In the genomic region with DNA sequence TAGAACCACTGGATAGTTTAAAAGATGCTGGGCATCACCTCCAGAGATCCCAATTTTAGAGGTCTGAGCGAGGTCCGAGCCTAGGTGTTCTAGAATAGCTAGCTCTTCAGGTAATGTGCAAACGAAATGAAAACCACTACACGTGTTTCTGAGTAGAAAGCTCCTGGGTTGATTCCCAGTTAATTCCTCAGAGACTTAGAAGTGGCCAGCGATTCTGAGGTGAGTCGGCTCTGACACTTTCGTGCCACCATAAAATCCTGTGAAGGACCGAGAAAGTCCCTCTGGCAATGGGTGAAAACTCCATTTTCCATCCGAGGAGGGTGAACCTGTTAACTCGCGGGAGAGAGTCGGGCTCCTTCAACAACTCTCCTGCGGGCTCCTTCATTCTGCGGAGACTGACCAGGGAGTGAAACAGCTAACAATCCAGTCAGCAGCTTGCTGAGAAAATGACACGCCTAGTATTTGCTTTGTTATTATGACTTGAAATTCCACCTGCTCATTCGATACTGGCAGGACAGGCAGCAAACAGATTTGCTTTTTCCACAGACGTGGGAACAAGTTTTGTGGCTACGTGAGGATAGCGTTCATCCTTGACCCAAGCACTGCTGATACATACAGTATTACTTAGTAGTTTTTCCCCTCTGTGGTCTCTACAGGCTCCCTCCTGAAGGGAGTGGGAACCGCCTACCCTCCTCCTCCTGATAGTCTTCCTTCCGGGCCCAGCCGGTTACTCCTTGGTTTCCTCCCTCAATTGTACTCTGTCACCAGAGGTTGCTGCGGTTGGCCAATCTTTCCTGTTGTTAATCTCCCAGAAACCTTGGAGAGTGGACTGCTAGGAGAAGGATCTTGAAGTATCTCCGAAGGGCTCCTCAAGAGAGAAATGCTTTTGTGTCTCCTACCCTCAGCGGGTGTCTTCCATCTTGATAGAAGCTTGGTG, we compare ENCODE assay signal across 8 mouse cellular contexts. TPM values are rescaled to one million over a fixed set of nuclear protein-coding genes. Genes with fewer than 3 reads are reported as not detected.
DNase-seq lines count a peak whose midpoint lies in the region; ATAC-seq and TF ChIP-seq lines count a peak whose summit lies in the region.

No protein-coding gene starts in this region.

- peak overlapping the region; percentile 65 for H3K9ac ChIP-seq in heart, embryonic 14.5 days (ENCODE audit: low read length)
- H3K9ac ChIP-seq in limb, embryonic 14.5 days (ENCODE audit: low read depth, low read length, severe bottlenecking): peak overlapping the region; percentile 49; the same call in 1 of the 2 replicates
- peak overlapping the region; percentile 58 for H3K9ac ChIP-seq in midbrain, embryonic 15.5 days

- H3K4me1 ChIP-seq in heart, embryonic 14.5 days (ENCODE audit: control insufficient read depth in 2 of 2, insufficient read depth in 2 of 2, low read length in 2 of 2): peaks cover 2 to 4% of the 10 kb centered on the region in 2 experiments; a peak in 1 of 4 replicates
- peaks cover 4% of the 10 kb centered on the region for H3K4me1 ChIP-seq in limb, embryonic 14.5 days (ENCODE audit: control insufficient read depth, insufficient read depth, low read length)
- peaks cover 15% of the 10 kb centered on the region for H3K4me1 ChIP-seq in midbrain, embryonic 15.5 days

- no peak for ATAC-seq in heart, embryonic 14.5 days (ENCODE audit: insufficient number of reproducible peaks, insufficient read depth, low FRiP score, low read depth)
- ATAC-seq in limb, embryonic 14.5 days (ENCODE audit: low FRiP score, low read depth): no peak
- ATAC-seq in midbrain, embryonic 15.5 days (replicated peaks): no peak

- H3K4me3 ChIP-seq in heart, embryonic 14.5 days (ENCODE audit: control insufficient read depth in 1 of 2, insufficient read depth in 1 of 2, low read depth in 1 of 2, low read length in 2 of 2): peak overlapping the region; percentile 50 to 52; a peak in 3 of 4 replicates
- H3K4me3 ChIP-seq in limb, embryonic 14.5 days (replicated peaks; ENCODE audit: low read length): peak overlapping the region; percentile 46
- peak overlapping the region; percentile 48 for H3K4me3 ChIP-seq in midbrain, embryonic 15.5 days

- peak overlapping the region; percentile 18 to 62; a peak in 3 of 4 replicates for H3K27ac ChIP-seq in heart, embryonic 14.5 days (replicated peaks in 1 of 2; ENCODE audit: control insufficient read depth in 1 of 2, insufficient read depth in 1 of 2, low read depth in 2 of 2, low read length in 2 of 2)
- no peak overlapping the region for H3K27ac ChIP-seq in limb, embryonic 14.5 days (replicated peaks; ENCODE audit: low read depth, low read length)
- no peak overlapping the region for H3K27ac ChIP-seq in midbrain, embryonic 15.5 days

- intact Hi-C loops in gastrocnemius, postnatal 36 days (cut with DNase I): no loop called here

- no peaks in the 10 kb centered on the region for H3K9me3 ChIP-seq in heart, embryonic 14.5 days (ENCODE audit: control insufficient read depth, low read length)
- no peaks in the 10 kb centered on the region for H3K9me3 ChIP-seq in limb, embryonic 14.5 days (ENCODE audit: control insufficient read depth, low read length)
- H3K9me3 ChIP-seq in midbrain, embryonic 15.5 days: no peaks in the 10 kb centered on the region

- no peak for TF ChIP-seq POLR2A in limb, embryonic 14.5 days (IDR thresholded peaks at IDR 0.05; ENCODE audit: borderline replicate concordance, extremely low read depth, insufficient read depth, insufficient read length)

- peaks cover 22% of the 10 kb centered on the region for H3K27me3 ChIP-seq in heart, embryonic 14.5 days (ENCODE audit: control insufficient read depth, insufficient read depth, low read length)
- peaks cover 15% of the 10 kb centered on the region; the same call in 1 of the 2 replicates for H3K27me3 ChIP-seq in limb, embryonic 14.5 days (ENCODE audit: control insufficient read depth, insufficient read depth, low read length)
- peaks cover 5% of the 10 kb centered on the region for H3K27me3 ChIP-seq in midbrain, embryonic 15.5 days (replicated peaks)

- peak; percentile 42 for DNase-seq in thymus, postnatal 14 days
- DNase-seq in thymus, postnatal 10 days (ENCODE audit: low spot score in 2 of 2): no peak
- DNase-seq in limb, embryonic 14.5 days (ENCODE audit: low spot score): no peak
- no peak for DNase-seq in right cerebral cortex, postnatal 36 days (ENCODE audit: low spot score in 2 of 2)
- no peak for DNase-seq in natural killer cell, adult 2 months (ENCODE audit: low spot score in 2 of 2)
- DNase-seq in gastrocnemius, postnatal 36 days: no peak

- H3K4me2 ChIP-seq in heart, embryonic 14.5 days (ENCODE audit: low read length): peak overlapping the region; percentile 79
- H3K4me2 ChIP-seq in limb, embryonic 14.5 days (replicated peaks; ENCODE audit: low read depth, low read length, severe bottlenecking): peak overlapping the region; percentile 68
- H3K4me2 ChIP-seq in midbrain, embryonic 15.5 days: peak overlapping the region; percentile 73

- H3K36me3 ChIP-seq in heart, embryonic 14.5 days (ENCODE audit: control insufficient read depth, insufficient read depth, low read length): no peaks in the 10 kb centered on the region
- no peaks in the 10 kb centered on the region for H3K36me3 ChIP-seq in limb, embryonic 14.5 days (ENCODE audit: control insufficient read depth, insufficient read depth, low read length)
- H3K36me3 ChIP-seq in midbrain, embryonic 15.5 days (replicated peaks): no peaks in the 10 kb centered on the region

- 18% methylated on average over 25 of the region's 25 CpGs for WGBS in heart, embryonic 14.5 days
- 18% methylated on average over 25 of the region's 25 CpGs for WGBS in limb, embryonic 14.5 days
- 20% methylated on average over 25 of the region's 25 CpGs for WGBS in midbrain, embryonic 15.5 days

RNA-seq across cellular contexts. Expression of a gene that starts 7.5 kb away (rescaled TPM):
- polyA plus RNA-seq in heart, embryonic 14.5 days (2014; fragmentation: Nextera tagmentation; extraction: Ambion mirVana): 0.62 and 1.8 TPM in 2 replicates
- 1.6 TPM in 2 replicates for polyA plus RNA-seq in limb, embryonic 14.5 days (2012; rRNA removed)
- polyA plus RNA-seq in limb, embryonic 14.5 days (2014; fragmentation: Nextera tagmentation; extraction: Ambion mirVana): 2.1 and 2.7 TPM in 2 replicates
- 2.0 and 2.8 TPM in 2 replicates for polyA plus RNA-seq in midbrain, embryonic 15.5 days (2015; fragmentation: Nextera tagmentation; extraction: Ambion mirVana)
- under 1 TPM; 0.25 to 0.38 TPM for total RNA-seq in gastrocnemius, postnatal 36 days (2021)

RNA-seq across cellular contexts. Expression of a gene that starts 16.7 kb away (rescaled TPM):
- 4.4 and 6.4 TPM in 2 replicates for polyA plus RNA-seq in heart, embryonic 14.5 days (2014; fragmentation: Nextera tagmentation; extraction: Ambion mirVana)
- 5.4 and 8.0 TPM in 2 replicates for polyA plus RNA-seq in limb, embryonic 14.5 days (2012; rRNA removed)
- 3.2 and 3.5 TPM in 2 replicates for polyA plus RNA-seq in limb, embryonic 14.5 days (2014; fragmentation: Nextera tagmentation; extraction: Ambion mirVana)
- polyA plus RNA-seq in midbrain, embryonic 15.5 days (2015; fragmentation: Nextera tagmentation; extraction: Ambion mirVana): 11.1 and 11.7 TPM in 2 replicates
- 1 to 10 TPM in 1 of 2 experiments, under 1 TPM in 1; 0.79 to 1.1 TPM for total RNA-seq in gastrocnemius, postnatal 36 days (2021)

RNA-seq across cellular contexts. Expression of a gene that starts 19.1 kb away (rescaled TPM):
- 125 and 128 TPM in 2 replicates for polyA plus RNA-seq in heart, embryonic 14.5 days (2014; fragmentation: Nextera tagmentation; extraction: Ambion mirVana)
- polyA plus RNA-seq in limb, embryonic 14.5 days (2012; rRNA removed): 110 and 133 TPM in 2 replicates
- polyA plus RNA-seq in limb, embryonic 14.5 days (2014; fragmentation: Nextera tagmentation; extraction: Ambion mirVana): 164 and 169 TPM in 2 replicates
- polyA plus RNA-seq in midbrain, embryonic 15.5 days (2015; fragmentation: Nextera tagmentation; extraction: Ambion mirVana): 340 and 347 TPM in 2 replicates
- 10 to 100 TPM; 55.9 to 56.4 TPM for total RNA-seq in gastrocnemius, postnatal 36 days (2021)

RNA-seq across cellular contexts. Expression of a gene that starts 29.6 kb away (rescaled TPM):
- polyA plus RNA-seq in heart, embryonic 14.5 days (2014; fragmentation: Nextera tagmentation; extraction: Ambion mirVana): 10.4 and 11.8 TPM in 2 replicates
- polyA plus RNA-seq in limb, embryonic 14.5 days (2012; rRNA removed): 10.8 and 15.6 TPM in 2 replicates
- polyA plus RNA-seq in limb, embryonic 14.5 days (2014; fragmentation: Nextera tagmentation; extraction: Ambion mirVana): 13.5 and 15.5 TPM in 2 replicates
- 48.2 and 54.8 TPM in 2 replicates for polyA plus RNA-seq in midbrain, embryonic 15.5 days (2015; fragmentation: Nextera tagmentation; extraction: Ambion mirVana)
- 1 to 10 TPM; 2.7 to 2.9 TPM for total RNA-seq in gastrocnemius, postnatal 36 days (2021)

RNA-seq across cellular contexts. Expression of a gene that starts 30.7 kb away (rescaled TPM):
- 6.0 and 7.4 TPM in 2 replicates for polyA plus RNA-seq in heart, embryonic 14.5 days (2014; fragmentation: Nextera tagmentation; extraction: Ambion mirVana)
- 7.8 and 8.9 TPM in 2 replicates for polyA plus RNA-seq in limb, embryonic 14.5 days (2012; rRNA removed)
- 5.3 and 5.5 TPM in 2 replicates for polyA plus RNA-seq in limb, embryonic 14.5 days (2014; fragmentation: Nextera tagmentation; extraction: Ambion mirVana)
- 146 and 148 TPM in 2 replicates for polyA plus RNA-seq in midbrain, embryonic 15.5 days (2015; fragmentation: Nextera tagmentation; extraction: Ambion mirVana)
- total RNA-seq in gastrocnemius, postnatal 36 days (2021): under 1 TPM; 0.51 to 0.62 TPM

Comparison
In these comparisons a context has a peak if more than half of its experiments do, and no peak if none do; other contexts are left out.
1. H3K27ac ChIP-seq: peak in heart, embryonic 14.5 days (2 of 2); none in limb, embryonic 14.5 days (single experiment) and midbrain, embryonic 15.5 days (single experiment).
2. Peak in every context shown above with its lines, with median percentiles within 50 percentile points of each other: H3K4me2 ChIP-seq, H3K4me3 ChIP-seq and H3K9ac ChIP-seq.